25 mouse cellular contexts compared by ENCODE assay signal in genomic region chr13:107844085-107844484, GRCm38 (mm10).
DNase-seq lines count a peak whose midpoint lies in the region; ATAC-seq and TF ChIP-seq lines count a peak whose summit lies in the region.
"Had no signal": no experiment of that assay in that cellular context is flagged by ENCODE, and none has a peak within 500 bp of the region (broad histone marks: within the 10 kb centered on the region; RNA-seq: fewer than 3 reads in every experiment).

No protein-coding gene starts in this region.

- H3K27ac ChIP-seq in heart, embryonic 10.5 days = no peak overlapping the region
- no peak overlapping the region for H3K27ac ChIP-seq in lung, postnatal 0 days (ENCODE audit: low read length)
- H3K27ac ChIP-seq in forebrain, postnatal 0 days (ENCODE audit: low read depth, low read length) = no peak overlapping the region
- H3K27ac ChIP-seq in midbrain, embryonic 16.5 days (ENCODE audit: low read length) = no peak overlapping the region
- H3K27ac ChIP-seq: embryonic facial prominence, embryonic 13.5 days; forebrain, embryonic 13.5 days; gastrocnemius, adult 2 months; heart, embryonic 13.5 days; hindbrain, embryonic 13.5 days; liver, embryonic 15.5 days; lung, embryonic 15.5 days; macrophage; neural tube, embryonic 15.5 days had no signal

- no peak overlapping the region for H3K4me2 ChIP-seq in lung, postnatal 0 days (replicated peaks; ENCODE audit: low read depth, low read length)
- H3K4me2 ChIP-seq in forebrain, postnatal 0 days (ENCODE audit: low read depth) = no peak overlapping the region
- no peak overlapping the region for H3K4me2 ChIP-seq in midbrain, embryonic 16.5 days (ENCODE audit: low read length)
- H3K4me2 ChIP-seq: embryonic facial prominence, embryonic 13.5 days; forebrain, embryonic 13.5 days; heart, embryonic 13.5 days; hindbrain, embryonic 13.5 days; liver, embryonic 15.5 days; lung, embryonic 15.5 days; midbrain, embryonic 11.5 days; neural tube, embryonic 15.5 days had no signal

- no peak overlapping the region for H3K9ac ChIP-seq in lung, postnatal 0 days (replicated peaks; ENCODE audit: low read depth)
- no peak overlapping the region for H3K9ac ChIP-seq in forebrain, postnatal 0 days
- no peak overlapping the region for H3K9ac ChIP-seq in midbrain, embryonic 16.5 days (ENCODE audit: low read depth, low read length)
- H3K9ac ChIP-seq: embryonic facial prominence, embryonic 13.5 days; forebrain, embryonic 13.5 days; heart, embryonic 13.5 days; hindbrain, embryonic 13.5 days; liver, embryonic 15.5 days; lung, embryonic 15.5 days; neural tube, embryonic 15.5 days had no signal

- H3K4me1 ChIP-seq in heart, embryonic 10.5 days = peaks cover 56% of the 10 kb centered on the region
- H3K4me1 ChIP-seq in lung, postnatal 0 days (ENCODE audit: insufficient read depth, low read depth, low read length) = peaks cover 36% of the 10 kb centered on the region; the same call in 1 of the 2 replicates
- peaks cover 31% of the 10 kb centered on the region for H3K4me1 ChIP-seq in forebrain, postnatal 0 days (ENCODE audit: insufficient read depth)
- H3K4me1 ChIP-seq in midbrain, embryonic 16.5 days (ENCODE audit: control insufficient read depth, insufficient read depth, low read length) = peaks cover 36% of the 10 kb centered on the region

- no peak for TF ChIP-seq EP300 in lung, postnatal 0 days (IDR thresholded peaks at IDR 0.05)

- no peak for TF ChIP-seq CTCF in lung, postnatal 0 days (IDR thresholded peaks at IDR 0.05)
- no peak for TF ChIP-seq CTCF in forebrain, postnatal 0 days (IDR thresholded peaks at IDR 0.05; ENCODE audit: low read depth)

- no peaks in the 10 kb centered on the region for H3K9me3 ChIP-seq in heart, embryonic 10.5 days
- H3K9me3 ChIP-seq in lung, postnatal 0 days (ENCODE audit: low read length) = no peaks in the 10 kb centered on the region
- H3K9me3 ChIP-seq in forebrain, postnatal 0 days (ENCODE audit: low read length) = no peaks in the 10 kb centered on the region
- no peaks in the 10 kb centered on the region for H3K9me3 ChIP-seq in midbrain, embryonic 16.5 days (replicated peaks; ENCODE audit: control insufficient read depth, low read length, poor library complexity, severe bottlenecking)
- H3K9me3 ChIP-seq: embryonic facial prominence, embryonic 13.5 days; forebrain, embryonic 13.5 days; heart, embryonic 13.5 days; hindbrain, embryonic 13.5 days; liver, embryonic 15.5 days; lung, embryonic 15.5 days; neural tube, embryonic 15.5 days had no signal

- H3K27me3 ChIP-seq in heart, embryonic 10.5 days (ENCODE audit: insufficient read depth, poor library complexity, severe bottlenecking) = no peaks in the 10 kb centered on the region
- H3K27me3 ChIP-seq in lung, postnatal 0 days (replicated peaks; ENCODE audit: insufficient read depth, low read length) = no peaks in the 10 kb centered on the region
- H3K27me3 ChIP-seq in forebrain, postnatal 0 days (ENCODE audit: insufficient read depth, low read length) = no peaks in the 10 kb centered on the region
- H3K27me3 ChIP-seq in midbrain, embryonic 16.5 days (ENCODE audit: control insufficient read depth, insufficient read depth, low read depth, low read length) = no peaks in the 10 kb centered on the region
- H3K27me3 ChIP-seq: embryonic facial prominence, embryonic 13.5 days; forebrain, embryonic 13.5 days; heart, embryonic 13.5 days; hindbrain, embryonic 13.5 days; liver, embryonic 15.5 days; lung, embryonic 15.5 days; neural tube, embryonic 15.5 days had no signal

- no peak overlapping the region for H3K4me3 ChIP-seq in heart, embryonic 10.5 days
- H3K4me3 ChIP-seq in lung, postnatal 0 days (ENCODE audit: low read depth, low read length) = no peak overlapping the region
- H3K4me3 ChIP-seq in forebrain, postnatal 0 days (ENCODE audit: low read depth, low read length) = no peak overlapping the region
- H3K4me3 ChIP-seq in midbrain, embryonic 16.5 days (ENCODE audit: low read depth, low read length) = no peak overlapping the region
- H3K4me3 ChIP-seq: embryonic facial prominence, embryonic 13.5 days; forebrain, embryonic 13.5 days; gastrocnemius, adult 2 months; heart, embryonic 13.5 days; hindbrain, embryonic 13.5 days; liver, embryonic 15.5 days; lung, embryonic 15.5 days; neural tube, embryonic 15.5 days had no signal

- H3K36me3 ChIP-seq in heart, embryonic 10.5 days = no peaks in the 10 kb centered on the region
- H3K36me3 ChIP-seq in lung, postnatal 0 days (ENCODE audit: insufficient read depth, low read length) = no peaks in the 10 kb centered on the region
- no peaks in the 10 kb centered on the region for H3K36me3 ChIP-seq in forebrain, postnatal 0 days (ENCODE audit: insufficient read depth)
- H3K36me3 ChIP-seq in midbrain, embryonic 16.5 days (ENCODE audit: control insufficient read depth, insufficient read depth, low read length) = no peaks in the 10 kb centered on the region
- H3K36me3 ChIP-seq: embryonic facial prominence, embryonic 13.5 days; heart, embryonic 13.5 days; hindbrain, embryonic 13.5 days; liver, embryonic 15.5 days; lung, embryonic 15.5 days; neural tube, embryonic 15.5 days had no signal

- ATAC-seq in lung, postnatal 0 days = 0 out of 2 replicates have a peak, but pooled peaks have one; percentile 11
- ATAC-seq in forebrain, postnatal 0 days = no peak
- no peak for ATAC-seq in midbrain, embryonic 16.5 days
- ATAC-seq: CD4-positive, CD25-positive, alpha-beta regulatory T cell, adult 4 months; forebrain, embryonic 13.5 days had no signal

- 77% methylated on average over 4 of the region's 4 CpGs for whole genome bisulfite sequencing in heart, embryonic 10.5 days
- 57% methylated on average over 4 of the region's 4 CpGs for WGBS in lung, postnatal 0 days
- 89% methylated on average over 4 of the region's 4 CpGs for WGBS in forebrain, postnatal 0 days
- 87% methylated on average over 4 of the region's 4 CpGs for WGBS in midbrain, embryonic 16.5 days

- DNase-seq in heart, adult 11 months = peak; percentile 80
- no peak for DNase-seq in heart, embryonic 10.5 days (ENCODE audit: low spot score)
- no peak for DNase-seq in lung, postnatal 0 days (ENCODE audit: low spot score)
- DNase-seq in lung, postnatal 4 days = no peak
- peak; percentile 26 for DNase-seq in thymus, postnatal 0 days (ENCODE audit: low spot score)
- no peak for DNase-seq in forebrain, postnatal 0 days
- DNase-seq: adrenal gland, postnatal 36 days; cerebellum, adult 11 months; cerebellum, adult 9-11 months; gastrocnemius, adult 2 months; kidney, postnatal 4 days; layer of hippocampus, adult 9-11 months; right cerebral cortex, adult 18-20 months; right cerebral cortex, postnatal 4 days had no signal

Comparison
In these comparisons a context has a peak if more than half of its experiments do, and no peak if none do; other contexts are left out.
1. DNase-seq: peak in heart, adult 11 months (single experiment) and thymus, postnatal 0 days (single experiment); none in heart, embryonic 10.5 days (single experiment), lung, postnatal 0 days (single experiment), lung, postnatal 4 days (0 of 2) and forebrain, postnatal 0 days (single experiment).